Mouse (Mus musculus): ENCODE data around the gene Slc8a3. TPM values are rescaled to one million over a fixed set of nuclear protein-coding genes. Genes with fewer than 3 reads are reported as not detected.

Slc8a3 gene
- polyA plus RNA-seq, 1 experiment: not detected

DNA sequence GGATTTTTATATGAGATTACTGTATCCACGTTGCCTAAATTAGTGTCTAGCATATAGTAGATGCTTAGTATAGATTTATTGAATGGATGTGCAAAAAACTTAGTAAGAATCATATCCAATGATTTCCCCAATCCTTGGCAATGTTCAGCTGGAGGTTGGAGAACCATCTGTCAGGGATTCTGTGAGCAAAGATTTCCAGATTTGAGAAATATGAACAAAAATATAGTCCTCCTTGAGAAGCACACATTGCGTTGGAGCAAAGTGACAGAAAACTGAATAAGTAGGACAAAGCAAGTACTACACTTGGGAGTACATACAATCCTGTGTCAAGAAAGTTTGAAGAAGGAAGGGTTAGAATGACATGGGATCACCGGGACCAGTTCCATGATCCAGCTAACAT lies 8.9 kb downstream of the Slc8a3 start:
- Histone ChIP-seq H3K4me1 (ENCODE audit: control insufficient read depth, insufficient read depth, insufficient read length) (no peaks in the 10 kb centered on the region), H3K27ac (ENCODE audit: insufficient read depth, low read length) (no peak overlapping the region), H3K36me3 (ENCODE audit: control insufficient read depth, insufficient read depth, low read length) (no peaks in the 10 kb centered on the region), H3K27me3 (ENCODE audit: control insufficient read depth, insufficient read depth, low read length) (no peaks in the 10 kb centered on the region), H3K4me3 (ENCODE audit: extremely low read depth, insufficient read depth, insufficient read length) (no peak overlapping the region)
- DNase-seq (ENCODE audit: low read depth in 1 of 2, low spot score in 2 of 2): no peak
- TF ChIP-seq POLR2A (IDR thresholded peaks at IDR 0.05; ENCODE audit: low read depth, low read length) (no peak), CTCF (IDR thresholded peaks at IDR 0.05; ENCODE audit: extremely low read depth, insufficient read depth, insufficient read length, insufficient replicate concordance) (no peak)
- WGBS: 90% methylated on average over 3 of the region's 3 CpGs

DNA sequence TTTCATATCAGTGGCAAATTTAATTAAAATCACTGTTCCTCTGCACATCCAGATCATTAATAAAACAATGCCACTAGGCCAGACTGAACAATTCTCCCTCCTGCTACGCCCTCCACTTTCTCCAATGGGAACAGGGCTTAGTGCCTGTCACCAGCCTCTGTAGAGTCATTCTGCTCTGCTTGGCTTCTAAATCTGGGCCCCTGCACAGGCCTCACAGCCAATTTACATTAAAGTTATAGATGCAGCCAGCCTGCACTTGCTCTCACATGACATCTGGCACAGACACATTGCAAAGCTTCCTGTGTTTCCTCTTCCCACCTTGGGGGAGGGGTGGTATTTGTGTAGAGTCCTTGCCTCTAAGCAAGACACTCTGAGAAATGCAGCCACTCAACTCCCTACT lies 12.0 kb downstream of the Slc8a3 start:
- TF ChIP-seq CTCF (IDR thresholded peaks at IDR 0.05; ENCODE audit: extremely low read depth, insufficient read depth, insufficient read length, insufficient replicate concordance) (no peak), POLR2A (IDR thresholded peaks at IDR 0.05; ENCODE audit: low read depth, low read length) (no peak)
- H3K4me3 ChIP-seq (ENCODE audit: extremely low read depth, insufficient read depth, insufficient read length): no peak overlapping the region
- WGBS: 100% methylated on average over 1 of the region's 1 CpGs
- H3K36me3 ChIP-seq (ENCODE audit: control insufficient read depth, insufficient read depth, low read length): no peaks in the 10 kb centered on the region
- H3K4me1 ChIP-seq (ENCODE audit: control insufficient read depth, insufficient read depth, insufficient read length): no peaks in the 10 kb centered on the region
- no peaks in the 10 kb centered on the region for H3K27me3 ChIP-seq (ENCODE audit: control insufficient read depth, insufficient read depth, low read length)
- no peak overlapping the region for H3K27ac ChIP-seq (ENCODE audit: insufficient read depth, low read length)
- DNase-seq (ENCODE audit: low read depth in 1 of 2, low spot score in 2 of 2): no peak

DNA sequence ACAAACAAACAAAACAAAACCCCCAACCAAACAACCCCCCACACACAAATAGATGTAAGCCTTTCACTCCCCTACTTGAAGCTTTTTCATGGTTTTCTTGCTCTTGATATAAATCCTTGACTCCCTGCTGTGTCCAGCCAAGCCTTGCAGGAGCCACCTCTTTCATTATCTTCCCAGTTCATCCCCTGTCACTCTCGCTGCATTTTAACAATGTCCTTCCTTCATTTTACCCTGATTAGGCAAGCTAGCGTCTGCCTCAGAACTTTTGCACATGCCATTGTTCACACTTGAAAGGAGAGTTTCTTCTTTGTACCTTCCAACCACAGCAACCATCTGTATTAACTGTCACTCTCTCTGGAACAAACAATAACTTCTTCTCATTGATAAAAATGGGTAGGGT lies 15.2 kb downstream of the Slc8a3 start:
- TF ChIP-seq CTCF (IDR thresholded peaks at IDR 0.05; ENCODE audit: extremely low read depth, insufficient read depth, insufficient read length, insufficient replicate concordance): no peak
- no peak for TF ChIP-seq POLR2A (IDR thresholded peaks at IDR 0.05; ENCODE audit: low read depth, low read length)
- H3K36me3 ChIP-seq (ENCODE audit: control insufficient read depth, insufficient read depth, low read length): no peaks in the 10 kb centered on the region
- no peak overlapping the region for H3K4me3 ChIP-seq (ENCODE audit: extremely low read depth, insufficient read depth, insufficient read length)
- H3K27me3 ChIP-seq (ENCODE audit: control insufficient read depth, insufficient read depth, low read length): no peaks in the 10 kb centered on the region
- 63% methylated on average over 2 of the region's 2 CpGs for WGBS
- DNase-seq (ENCODE audit: low read depth in 1 of 2, low spot score in 2 of 2): no peak
- no peaks in the 10 kb centered on the region for H3K4me1 ChIP-seq (ENCODE audit: control insufficient read depth, insufficient read depth, insufficient read length)
- H3K27ac ChIP-seq (ENCODE audit: insufficient read depth, low read length): no peak overlapping the region

DNA sequence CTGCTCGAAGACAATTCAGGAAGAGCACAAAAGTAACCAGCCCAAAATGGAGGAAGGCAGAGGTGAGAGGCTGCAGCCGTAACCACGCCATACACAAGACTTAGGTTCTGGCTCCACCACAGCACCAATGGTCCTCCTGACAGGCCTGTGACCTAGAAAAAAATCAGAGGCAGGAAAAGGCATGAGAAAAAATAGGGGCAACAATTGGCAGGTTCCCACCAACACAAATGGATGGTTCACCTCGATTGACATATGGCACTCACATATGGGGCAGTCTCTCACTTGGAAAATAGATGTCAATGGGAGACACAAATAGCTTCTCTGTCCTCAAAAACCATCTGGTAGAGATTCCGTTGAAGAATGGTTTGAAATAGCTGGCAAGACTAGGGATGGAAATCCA lies 17.0 kb downstream of the Slc8a3 start:
- H3K27me3 ChIP-seq (ENCODE audit: control insufficient read depth, insufficient read depth, low read length): no peaks in the 10 kb centered on the region
- no peak overlapping the region for H3K27ac ChIP-seq (ENCODE audit: insufficient read depth, low read length)
- DNase-seq (ENCODE audit: low read depth in 1 of 2, low spot score in 2 of 2): no peak
- no peaks in the 10 kb centered on the region for H3K36me3 ChIP-seq (ENCODE audit: control insufficient read depth, insufficient read depth, low read length)
- 87% methylated on average over 5 of the region's 5 CpGs for WGBS
- H3K4me3 ChIP-seq (ENCODE audit: extremely low read depth, insufficient read depth, insufficient read length): no peak overlapping the region
- H3K4me1 ChIP-seq (ENCODE audit: control insufficient read depth, insufficient read depth, insufficient read length): no peaks in the 10 kb centered on the region
- no peak for TF ChIP-seq POLR2A (IDR thresholded peaks at IDR 0.05; ENCODE audit: low read depth, low read length)
- no peak for TF ChIP-seq CTCF (IDR thresholded peaks at IDR 0.05; ENCODE audit: extremely low read depth, insufficient read depth, insufficient read length, insufficient replicate concordance)

DNA sequence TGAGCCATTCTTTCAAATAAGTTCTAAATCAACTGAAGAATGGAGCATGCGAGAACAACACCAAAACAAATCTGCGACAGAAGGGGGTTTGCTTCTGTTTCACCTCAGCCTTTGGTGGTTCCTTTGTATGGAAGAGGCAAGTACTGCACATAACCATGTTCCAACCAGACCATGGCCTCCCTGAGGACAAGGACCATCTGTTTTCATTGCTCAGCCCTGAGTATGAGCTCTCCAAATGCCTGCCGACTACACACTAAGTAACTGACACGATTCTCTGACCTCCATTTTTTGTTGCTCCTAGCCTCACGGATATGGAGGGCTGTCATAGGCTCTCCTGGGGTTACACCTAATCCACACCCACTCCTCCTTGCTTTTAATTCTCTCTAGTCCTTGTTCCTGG lies 29.4 kb downstream of the Slc8a3 start:
- H3K27me3 ChIP-seq (ENCODE audit: control insufficient read depth, insufficient read depth, low read length): no peaks in the 10 kb centered on the region
- TF ChIP-seq POLR2A (IDR thresholded peaks at IDR 0.05; ENCODE audit: low read depth, low read length) (no peak), CTCF (IDR thresholded peaks at IDR 0.05; ENCODE audit: extremely low read depth, insufficient read depth, insufficient read length, insufficient replicate concordance) (no peak)
- no peak overlapping the region for H3K4me3 ChIP-seq (ENCODE audit: extremely low read depth, insufficient read depth, insufficient read length)
- WGBS: 85% methylated on average over 5 of the region's 5 CpGs
- H3K36me3 ChIP-seq (ENCODE audit: control insufficient read depth, insufficient read depth, low read length): no peaks in the 10 kb centered on the region
- H3K27ac ChIP-seq (ENCODE audit: insufficient read depth, low read length): no peak overlapping the region
- no peaks in the 10 kb centered on the region for H3K4me1 ChIP-seq (ENCODE audit: control insufficient read depth, insufficient read depth, insufficient read length)
- DNase-seq (ENCODE audit: low read depth in 1 of 2, low spot score in 2 of 2): no peak

DNA sequence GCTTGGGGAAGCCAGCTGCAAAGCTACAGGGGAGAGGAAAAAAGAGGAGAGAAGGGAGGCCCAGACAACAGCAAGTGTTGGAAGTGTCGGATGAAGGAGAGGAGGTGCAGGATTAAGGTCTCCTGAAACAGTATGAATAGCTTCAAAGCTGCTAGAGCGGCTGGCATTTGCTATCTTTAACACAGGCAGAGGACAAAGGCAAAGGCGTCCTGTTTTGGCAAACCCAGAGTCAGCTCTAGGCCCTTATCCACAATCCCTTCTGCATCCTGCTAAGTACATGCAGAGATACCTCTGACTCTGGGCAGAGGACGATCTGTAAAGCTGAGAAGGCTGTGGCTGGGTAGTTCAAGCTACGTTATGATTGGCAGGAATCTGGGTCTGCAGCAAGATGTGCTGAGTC lies 38.4 kb downstream of the Slc8a3 start:
- 73% methylated on average over 5 of the region's 5 CpGs for WGBS
- Histone ChIP-seq H3K36me3 (ENCODE audit: control insufficient read depth, insufficient read depth, low read length) (no peaks in the 10 kb centered on the region), H3K27me3 (ENCODE audit: control insufficient read depth, insufficient read depth, low read length) (no peaks in the 10 kb centered on the region), H3K27ac (ENCODE audit: insufficient read depth, low read length) (no peak overlapping the region), H3K4me3 (ENCODE audit: extremely low read depth, insufficient read depth, insufficient read length) (no peak overlapping the region), H3K4me1 (ENCODE audit: control insufficient read depth, insufficient read depth, insufficient read length) (no peaks in the 10 kb centered on the region)
- no peak for DNase-seq (ENCODE audit: low read depth in 1 of 2, low spot score in 2 of 2)
- TF ChIP-seq CTCF (IDR thresholded peaks at IDR 0.05; ENCODE audit: extremely low read depth, insufficient read depth, insufficient read length, insufficient replicate concordance) (no peak), POLR2A (IDR thresholded peaks at IDR 0.05; ENCODE audit: low read depth, low read length) (no peak)

DNA sequence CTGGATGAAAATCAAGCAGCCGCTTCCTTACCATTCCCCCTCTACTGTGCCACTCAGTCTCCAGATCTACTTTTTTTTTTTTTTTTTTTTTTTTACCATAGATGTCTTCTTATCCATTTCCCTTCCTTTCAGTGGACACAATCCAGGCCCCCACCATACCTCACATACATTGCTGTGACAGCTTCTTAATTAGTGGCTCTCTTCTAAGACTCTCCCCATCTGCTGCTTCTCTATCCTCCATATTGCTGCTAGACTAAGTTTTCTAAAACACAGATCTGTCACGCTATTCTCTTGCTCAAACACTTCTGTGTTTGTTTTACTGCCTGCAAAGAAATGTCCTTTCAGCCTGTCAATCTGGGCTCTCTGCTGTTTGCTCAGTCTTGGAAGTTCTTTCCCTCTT lies 54.9 kb downstream of the Slc8a3 start:
- 79% methylated on average over 2 of the region's 2 CpGs for WGBS

More for the DNA sequence above, 54.9 kb downstream of the Slc8a3 start:
- Histone ChIP-seq H3K27ac (ENCODE audit: insufficient read depth, low read length) (no peak overlapping the region), H3K4me1 (ENCODE audit: control insufficient read depth, insufficient read depth, insufficient read length) (no peaks in the 10 kb centered on the region), H3K36me3 (ENCODE audit: control insufficient read depth, insufficient read depth, low read length) (no peaks in the 10 kb centered on the region), H3K27me3 (ENCODE audit: control insufficient read depth, insufficient read depth, low read length) (no peaks in the 10 kb centered on the region), H3K4me3 (ENCODE audit: extremely low read depth, insufficient read depth, insufficient read length) (no peak overlapping the region)
- no peak for TF ChIP-seq POLR2A (IDR thresholded peaks at IDR 0.05; ENCODE audit: low read depth, low read length)
- no peak for TF ChIP-seq CTCF (IDR thresholded peaks at IDR 0.05; ENCODE audit: extremely low read depth, insufficient read depth, insufficient read length, insufficient replicate concordance)
- no peak for DNase-seq (ENCODE audit: low read depth in 1 of 2, low spot score in 2 of 2)
